Mouse (Mus musculus): ENCODE measurements around the gene Dcun1d4.
"Not testable (repeated sequence)": the region's sequence is repeated elsewhere in the genome, so short reads cannot be mapped to it uniquely, and the experiment has no call there.

The Dcun1d4 gene

GRCm38 (mm10) chr5:73480700-73481099 lies at the start of gene Dcun1d4:
Gene Dcun1d4 (plus strand): TSS chr5:73481000.
- no peak for DNase-seq

- DNase-seq, result peak; percentile 82
These were observed 49.2 kb upstream of the Dcun1d4 start for GRCm38 (mm10) chr5:73431581-73431980.

- no peak for DNase-seq
These were observed 48.0 kb upstream of the Dcun1d4 start for GRCm38 (mm10) chr5:73432805-73433204.

GRCm38 (mm10) chr5:73434764-73435163 lies 46.0 kb upstream of the Dcun1d4 start:
- no peak for DNase-seq

- DNase-seq, result no peak
These were observed 38.6 kb upstream of the Dcun1d4 start for GRCm38 (mm10) chr5:73442176-73442575.

GRCm38 (mm10) chr5:73450276-73450675 lies 30.5 kb upstream of the Dcun1d4 start:
- DNase-seq, result no peak

GRCm38 (mm10) chr5:73454502-73455306 lies 26.1 kb upstream of the Dcun1d4 start:
- no peak for DNase-seq

GRCm38 (mm10) chr5:73455307-73455687 lies 25.5 kb upstream of the Dcun1d4 start:
- no peak for DNase-seq

- no peak for DNase-seq
These were observed 12.1 kb upstream of the Dcun1d4 start for GRCm38 (mm10) chr5:73468462-73469433.

- DNase-seq, result no peak
These were observed 6.1 kb upstream of the Dcun1d4 start for GRCm38 (mm10) chr5:73474412-73475405.

GRCm38 (mm10) chr5:73481401-73481800 lies 601 bp downstream of the Dcun1d4 start:
- no peak for DNase-seq

GRCm38 (mm10) chr5:73482381-73482780 lies 1.6 kb downstream of the Dcun1d4 start:
- not testable (repeated sequence) for DNase-seq

GRCm38 (mm10) chr5:73484016-73484615 lies 3.3 kb downstream of the Dcun1d4 start:
- no peak for DNase-seq

- no peak for DNase-seq
These were observed 5.7 kb downstream of the Dcun1d4 start for GRCm38 (mm10) chr5:73486451-73486850.

GRCm38 (mm10) chr5:73489915-73490314 lies 9.1 kb downstream of the Dcun1d4 start:
- no peak for DNase-seq

- DNase-seq, result peak; percentile 100
These were observed 9.8 kb downstream of the Dcun1d4 start for GRCm38 (mm10) chr5:73490596-73491073.

- no peak for DNase-seq
These were observed 10.5 kb downstream of the Dcun1d4 start for GRCm38 (mm10) chr5:73491074-73491836.

- DNase-seq, result peak; percentile 91
These were observed 11.3 kb downstream of the Dcun1d4 start for GRCm38 (mm10) chr5:73491837-73492720.

GRCm38 (mm10) chr5:73497401-73497800 lies 16.6 kb downstream of the Dcun1d4 start:
- DNase-seq, result peak; percentile 29

GRCm38 (mm10) chr5:73498559-73498958 lies 17.8 kb downstream of the Dcun1d4 start:
- DNase-seq, result no peak

All from right cerebral cortex, postnatal 25 days (tissue).